Mouse (Mus musculus): ENCODE results near the gene Ddx52. TPM values are rescaled to one million over a fixed set of nuclear protein-coding genes. Genes with fewer than 3 reads are reported as not detected.

Ddx52 gene
- polyA plus RNA-seq, 1 experiment from 2014 or later: 33.8 TPM

DNA sequence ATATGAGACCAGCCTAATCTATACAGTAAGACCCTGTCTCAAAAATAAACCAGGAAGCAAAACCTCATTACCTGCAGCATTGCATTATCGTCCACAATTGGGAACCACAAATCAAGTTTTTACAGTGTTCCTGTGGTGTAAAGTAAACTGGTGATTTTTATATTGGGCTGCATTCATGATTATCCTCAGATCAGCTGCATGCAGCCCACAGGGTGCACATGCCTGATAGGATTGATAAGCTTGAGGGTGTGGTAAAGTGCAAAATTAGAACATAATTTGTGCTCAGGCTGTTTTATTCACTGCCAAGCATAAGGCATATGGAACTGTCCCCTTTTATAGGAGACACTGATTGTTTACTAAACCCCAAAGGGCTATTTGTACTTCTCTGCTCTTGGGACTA lies 33.6 kb downstream of the Ddx52 start:
- H3K4me2 ChIP-seq (replicated peaks): no peak overlapping the region
- H3K27ac ChIP-seq: no peak overlapping the region
- H3K4me1 ChIP-seq: peaks cover 5% of the 10 kb centered on the region; the same call in 1 of the 2 replicates
- H3K36me3 ChIP-seq: peaks cover 83% of the 10 kb centered on the region
- ATAC-seq (ENCODE audit: low FRiP score): no peak
- 93% methylated on average over 1 of the region's 1 CpGs for WGBS
- H3K9ac ChIP-seq: 0 out of 2 replicates have a peak overlapping the region, but pooled peaks have one; percentile 18
- no peaks in the 10 kb centered on the region for H3K9me3 ChIP-seq (replicated peaks)
- H3K27me3 ChIP-seq: no peaks in the 10 kb centered on the region
- H3K4me3 ChIP-seq: no peak overlapping the region

- no peak overlapping the region for H3K4me3 ChIP-seq
- no peak overlapping the region for H3K4me2 ChIP-seq (replicated peaks)
- H3K4me1 ChIP-seq: peaks cover 5% of the 10 kb centered on the region; the same call in 1 of the 2 replicates
- ATAC-seq (ENCODE audit: low FRiP score): no peak
- no peak overlapping the region for H3K9ac ChIP-seq
- 87% methylated on average over 13 of the region's 13 CpGs for WGBS
- no peaks in the 10 kb centered on the region for H3K9me3 ChIP-seq (replicated peaks)
- H3K27me3 ChIP-seq: no peaks in the 10 kb centered on the region
- H3K36me3 ChIP-seq: peaks cover 86% of the 10 kb centered on the region
- H3K27ac ChIP-seq: no peak overlapping the region
These were observed 34.5 kb downstream of the Ddx52 start for GRCm38 (mm10) chr11:83976236-83976977.

- peaks cover 84% of the 10 kb centered on the region for H3K36me3 ChIP-seq
- ATAC-seq (ENCODE audit: low FRiP score): no peak
- no peak overlapping the region for H3K4me2 ChIP-seq (replicated peaks)
- H3K4me1 ChIP-seq: peaks cover 5% of the 10 kb centered on the region; the same call in 1 of the 2 replicates
- no peak overlapping the region for H3K27ac ChIP-seq
- no peaks in the 10 kb centered on the region for H3K9me3 ChIP-seq (replicated peaks)
- 87% methylated on average over 2 of the region's 2 CpGs for WGBS
- no peak overlapping the region for H3K9ac ChIP-seq
- H3K4me3 ChIP-seq: no peak overlapping the region
- no peaks in the 10 kb centered on the region for H3K27me3 ChIP-seq
These were observed 35.9 kb downstream of the Ddx52 start for GRCm38 (mm10) chr11:83977810-83978209.

DNA sequence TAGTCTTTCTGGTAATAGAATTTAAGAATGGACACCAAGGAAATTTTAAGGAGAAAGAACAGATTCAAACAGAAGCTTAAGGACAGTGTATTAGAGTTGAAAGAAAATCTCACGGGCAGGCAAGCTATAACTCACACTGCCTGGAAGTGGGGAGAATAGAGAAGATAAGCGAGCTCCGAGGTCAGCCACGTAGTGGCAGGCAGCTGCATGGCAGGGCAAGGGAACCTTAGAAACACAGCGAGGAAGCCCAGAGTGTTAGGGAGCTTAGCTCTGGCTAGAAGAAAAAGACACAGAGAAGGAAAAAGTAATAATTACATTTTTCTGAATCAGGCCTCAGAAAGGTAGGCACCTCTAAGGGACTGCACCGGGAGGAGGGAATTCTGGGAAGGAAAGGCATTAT lies 38.1 kb downstream of the Ddx52 start:
- 91% methylated on average over 6 of the region's 6 CpGs for WGBS
- H3K27ac ChIP-seq: no peak overlapping the region
- no peak for ATAC-seq (ENCODE audit: low FRiP score)
- H3K36me3 ChIP-seq: peaks cover 84% of the 10 kb centered on the region
- H3K4me1 ChIP-seq: no peaks in the 10 kb centered on the region; the same call in 1 of the 2 replicates
- no peaks in the 10 kb centered on the region for H3K27me3 ChIP-seq
- H3K9ac ChIP-seq: no peak overlapping the region
- no peak overlapping the region for H3K4me2 ChIP-seq (replicated peaks)
- no peaks in the 10 kb centered on the region for H3K9me3 ChIP-seq (replicated peaks)
- no peak overlapping the region for H3K4me3 ChIP-seq

DNA sequence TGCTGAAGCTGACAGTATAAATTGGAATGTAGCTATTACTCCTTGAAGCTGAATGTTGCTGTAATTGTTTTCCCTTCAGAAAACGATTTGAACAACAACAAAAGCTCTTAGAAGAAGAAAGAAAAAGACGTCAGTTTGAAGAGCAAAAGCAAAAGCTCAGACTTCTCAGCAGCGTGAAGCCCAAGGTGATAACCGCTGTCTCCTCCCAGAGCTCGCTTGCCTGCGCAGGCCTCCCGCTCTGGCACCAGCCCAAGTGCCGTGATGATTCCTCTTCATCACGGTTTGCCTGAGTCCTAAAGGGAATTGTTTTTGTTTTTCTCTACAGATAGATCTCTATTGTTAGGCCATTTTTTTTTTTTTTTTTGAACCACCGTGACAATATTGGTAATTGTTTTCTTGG lies 39.5 kb downstream of the Ddx52 start:
- no peak overlapping the region for H3K4me2 ChIP-seq (replicated peaks)
- no peaks in the 10 kb centered on the region for H3K27me3 ChIP-seq
- H3K36me3 ChIP-seq: peaks cover 87% of the 10 kb centered on the region
- no peaks in the 10 kb centered on the region for H3K9me3 ChIP-seq (replicated peaks)
- no peak for ATAC-seq (ENCODE audit: low FRiP score)
- H3K27ac ChIP-seq: no peak overlapping the region
- 75% methylated on average over 10 of the region's 10 CpGs for WGBS
- H3K4me1 ChIP-seq: no peaks in the 10 kb centered on the region
- H3K9ac ChIP-seq: no peak overlapping the region
- no peak overlapping the region for H3K4me3 ChIP-seq

- Histone ChIP-seq H3K4me3 (no peak overlapping the region), H3K4me1 (no peaks in the 10 kb centered on the region), H3K27me3 (no peaks in the 10 kb centered on the region), H3K27ac (no peak overlapping the region), H3K9me3 (replicated peaks) (no peaks in the 10 kb centered on the region), H3K4me2 (replicated peaks) (no peak overlapping the region), H3K9ac (no peak overlapping the region), H3K36me3 (peaks cover 90% of the 10 kb centered on the region)
- WGBS: 91% methylated on average over 4 of the region's 4 CpGs
- no peak for ATAC-seq (ENCODE audit: low FRiP score)
These were observed 49.8 kb downstream of the Ddx52 start for GRCm38 (mm10) chr11:83991701-83992100.

DNA sequence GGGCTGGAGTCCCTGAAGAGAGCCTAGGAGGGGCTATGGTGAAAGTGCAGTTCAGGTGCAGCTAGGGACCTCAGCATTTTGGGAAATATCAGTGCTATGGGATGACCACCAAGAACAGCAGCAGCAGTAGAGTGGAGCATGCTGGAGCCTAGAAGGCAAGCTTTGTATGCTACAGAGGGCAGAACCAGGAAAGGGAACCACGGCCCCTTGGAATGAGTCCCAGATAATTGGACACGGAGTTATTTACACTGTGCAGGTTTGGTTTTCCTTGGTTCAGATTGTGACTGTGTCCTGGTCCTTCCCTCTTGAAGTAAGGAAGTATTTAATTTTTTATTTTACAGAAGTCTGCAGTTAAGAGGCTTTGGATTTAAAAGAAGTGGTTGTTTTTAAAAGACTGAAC lies 51.6 kb downstream of the Ddx52 start:
- ATAC-seq (ENCODE audit: low FRiP score): no peak
- 84% methylated on average over 2 of the region's 2 CpGs for WGBS
- H3K27ac ChIP-seq: no peak overlapping the region

DNA sequence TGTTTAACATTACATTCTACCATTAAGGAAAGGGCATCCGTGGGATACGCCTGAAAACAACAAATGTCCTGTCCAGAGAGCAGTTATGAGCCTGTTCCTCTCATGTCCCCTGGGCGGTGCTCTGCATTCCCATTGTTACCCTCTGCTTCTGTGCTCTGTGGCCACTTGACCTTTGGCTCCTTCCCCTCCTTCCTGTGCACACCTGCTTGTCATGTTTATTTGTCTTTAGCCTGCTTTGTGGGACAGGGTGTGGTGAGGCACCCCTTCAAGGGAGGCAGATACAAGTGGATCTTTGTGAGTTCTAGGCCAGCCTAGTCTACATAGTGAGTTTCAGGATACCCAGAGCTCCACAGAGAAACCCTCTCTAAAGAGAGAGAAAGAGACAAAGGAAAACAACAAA lies 52.6 kb downstream of the Ddx52 start:
- no peak for ATAC-seq (ENCODE audit: low FRiP score)
- H3K9ac ChIP-seq: no peak overlapping the region
- H3K36me3 ChIP-seq: peaks cover 95% of the 10 kb centered on the region
- 86% methylated on average over 3 of the region's 3 CpGs for WGBS
- no peak overlapping the region for H3K4me2 ChIP-seq (replicated peaks)
- no peak overlapping the region for H3K27ac ChIP-seq
- no peaks in the 10 kb centered on the region for H3K4me1 ChIP-seq
- no peaks in the 10 kb centered on the region for H3K9me3 ChIP-seq (replicated peaks)
- no peak overlapping the region for H3K4me3 ChIP-seq
- no peaks in the 10 kb centered on the region for H3K27me3 ChIP-seq

More for the DNA sequence above, 51.6 kb downstream of the Ddx52 start:
- Histone ChIP-seq H3K4me1 (no peaks in the 10 kb centered on the region), H3K36me3 (peaks cover 91% of the 10 kb centered on the region), H3K27me3 (no peaks in the 10 kb centered on the region), H3K4me2 (replicated peaks) (no peak overlapping the region), H3K4me3 (no peak overlapping the region), H3K9me3 (replicated peaks) (no peaks in the 10 kb centered on the region), H3K9ac (no peak overlapping the region)

DNA sequence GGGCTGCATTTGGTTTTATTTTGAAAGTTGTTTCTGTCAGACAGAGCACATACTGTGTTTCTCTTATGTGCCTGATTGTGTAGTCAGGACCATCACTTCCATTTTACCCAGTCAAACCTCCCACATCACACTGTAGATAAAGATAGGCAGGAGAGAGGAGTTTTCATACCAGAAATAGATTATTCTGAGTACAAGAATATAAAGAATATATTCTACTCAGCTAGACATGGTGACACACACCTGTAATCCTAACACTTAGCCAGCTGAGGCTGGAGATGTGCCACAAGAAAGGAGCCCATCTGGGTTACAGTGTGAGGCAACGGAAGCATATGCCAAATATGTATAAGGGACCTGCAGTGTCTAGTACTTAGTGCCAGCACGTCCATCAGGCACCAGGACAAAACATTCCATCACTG lies 53.7 kb downstream of the Ddx52 start:
- Histone ChIP-seq H3K4me3 (no peak overlapping the region), H3K27me3 (no peaks in the 10 kb centered on the region), H3K36me3 (peaks cover 95% of the 10 kb centered on the region), H3K9ac (no peak overlapping the region), H3K4me1 (no peaks in the 10 kb centered on the region), H3K4me2 (replicated peaks) (no peak overlapping the region), H3K9me3 (replicated peaks) (no peaks in the 10 kb centered on the region), H3K27ac (no peak overlapping the region)
- WGBS: 95% methylated on average over 2 of the region's 2 CpGs
- ATAC-seq (ENCODE audit: low FRiP score): no peak

GRCm38 (mm10) chr11:83997171-83997868 lies 55.5 kb downstream of the Ddx52 start:
- WGBS: 92% methylated on average over 5 of the region's 5 CpGs

DNA sequence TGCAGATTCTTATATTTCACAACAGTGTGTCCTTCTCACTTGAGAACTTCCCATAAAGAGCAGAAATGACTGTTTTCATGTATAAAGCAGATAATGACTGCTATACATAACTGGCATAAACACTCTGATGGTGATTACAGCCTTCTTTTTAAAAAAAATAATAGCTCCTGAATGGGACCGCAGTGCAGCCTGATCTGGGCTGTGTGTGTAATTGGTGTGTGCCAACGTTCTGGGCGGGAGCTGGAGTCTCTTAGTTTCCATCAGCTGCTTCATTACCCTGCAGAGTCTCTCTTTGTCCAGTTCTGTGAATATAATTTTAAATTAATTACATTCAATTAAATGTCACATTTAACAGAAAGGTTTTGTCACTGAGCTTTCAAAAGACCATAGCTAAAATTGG lies 57.1 kb downstream of the Ddx52 start:
- no peak for ATAC-seq (ENCODE audit: low FRiP score)
- no peaks in the 10 kb centered on the region for H3K9me3 ChIP-seq (replicated peaks)
- 0 out of 2 replicates have a peak overlapping the region, but pooled peaks have one; percentile 12 for H3K27ac ChIP-seq
- peaks cover 94% of the 10 kb centered on the region for H3K36me3 ChIP-seq
- H3K4me1 ChIP-seq: no peaks in the 10 kb centered on the region
- H3K27me3 ChIP-seq: no peaks in the 10 kb centered on the region
- 83% methylated on average over 3 of the region's 3 CpGs for WGBS
- no peak overlapping the region for H3K4me3 ChIP-seq
- no peak overlapping the region for H3K4me2 ChIP-seq (replicated peaks)
- no peak overlapping the region for H3K9ac ChIP-seq

More at GRCm38 (mm10) chr11:83997171-83997868, 55.5 kb downstream of the Ddx52 start:
- Histone ChIP-seq H3K9ac (no peak overlapping the region), H3K27ac (no peak overlapping the region), H3K4me2 (replicated peaks) (no peak overlapping the region), H3K27me3 (no peaks in the 10 kb centered on the region), H3K36me3 (peaks cover 93% of the 10 kb centered on the region), H3K4me1 (no peaks in the 10 kb centered on the region), H3K9me3 (replicated peaks) (no peaks in the 10 kb centered on the region), H3K4me3 (no peak overlapping the region)
- ATAC-seq (ENCODE audit: low FRiP score): no peak

GRCm38 (mm10) chr11:83999411-83999915 lies 57.6 kb downstream of the Ddx52 start:
- no peak for ATAC-seq (ENCODE audit: low FRiP score)
- Histone ChIP-seq H3K27ac (no peak overlapping the region), H3K9ac (no peak overlapping the region), H3K4me3 (no peak overlapping the region), H3K9me3 (replicated peaks) (no peaks in the 10 kb centered on the region), H3K27me3 (no peaks in the 10 kb centered on the region), H3K36me3 (peaks cover 94% of the 10 kb centered on the region), H3K4me1 (no peaks in the 10 kb centered on the region), H3K4me2 (replicated peaks) (no peak overlapping the region)
- WGBS: 89% methylated on average over 4 of the region's 4 CpGs
